Mouse (Mus musculus) heart, adult 2 months (tissue): ENCODE data around the gene Schip1.

Experiments used
- CTCF ChIP-seq: fragments of 200-600 bp; IDR thresholded peaks from 2 replicates; pipeline ENCODE4 v1.8.1; 2022; ENCODE audit warnings: antibody characterized with exemption, mild to moderate bottlenecking, moderate library complexity
- EP300 ChIP-seq: fragments of 200-500 bp; IDR thresholded peaks from 2 replicates; pipeline ENCODE4 v1.6.1; 2011; ENCODE audit warnings: low read depth, low read length, control low read depth; ENCODE audit not compliant: insufficient read depth
- POLR2A ChIP-seq: fragments of 200-500 bp; IDR thresholded peaks from 2 replicates; pipeline ENCODE4 v1.6.1; 2011; ENCODE audit warnings: mild to moderate bottlenecking, low read depth, low read length, control low read depth; ENCODE audit not compliant: insufficient read depth

DNA sequence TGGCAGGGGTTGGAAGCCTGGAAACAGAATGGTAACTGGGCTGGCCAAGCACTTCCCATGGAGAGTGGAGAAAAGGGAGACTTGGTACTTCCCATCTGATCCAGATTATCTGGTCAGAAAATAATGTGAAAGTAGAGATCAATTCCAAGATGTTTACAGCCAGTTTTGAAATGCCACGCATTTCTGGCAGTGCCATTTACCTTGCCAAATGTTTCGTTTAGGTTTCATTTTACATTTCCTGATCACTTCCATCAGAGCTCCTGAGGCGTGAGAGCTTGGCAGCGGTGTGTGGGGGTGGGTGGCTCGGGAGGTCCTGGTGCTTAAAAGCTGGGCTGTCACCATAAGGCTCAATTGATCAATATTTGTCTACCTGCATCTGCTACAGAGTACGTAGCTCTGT, 426.9 kb downstream of the Schip1 start:
- TF ChIP-seq CTCF = no peak
- TF ChIP-seq POLR2A = no peak
- no peak for TF ChIP-seq EP300
